Mouse (Mus musculus) forebrain, embryonic 10.5 days (tissue): ENCODE results near the gene Gpr162. TPM values are rescaled to one million over a fixed set of nuclear protein-coding genes. Genes with fewer than 3 reads are reported as not detected.

Experiments
- DNase-seq: peaks from one replicate; pipeline ENCODE4 v3.0.0-alpha.2; 2017; ENCODE audit warnings: low spot score; ENCODE audit errors: extremely low spot score
- H3K27ac ChIP-seq: fragments of 300-500 bp; sonication (generic); 2 replicates; pipeline ENCODE4 v1.5.1; 2016; ENCODE audit warnings: mild to moderate bottlenecking
- H3K27me3 ChIP-seq: fragments of 300-500 bp; sonication (generic); 2 replicates; pipeline ENCODE4 v1.6.1; 2016; ENCODE audit warnings: mild to moderate bottlenecking; ENCODE audit not compliant: poor library complexity, severe bottlenecking
- H3K36me3 ChIP-seq: fragments of 300-500 bp; sonication (generic); replicated peaks from 2 replicates; pipeline ENCODE4 v1.6.1; 2016; ENCODE audit warnings: mild to moderate bottlenecking, moderate library complexity
- H3K4me1 ChIP-seq: fragments of 300-500 bp; sonication (generic); 2 replicates; pipeline ENCODE4 v1.6.1; 2016
- H3K4me3 ChIP-seq: fragments of 300-500 bp; sonication (generic); 2 replicates; pipeline ENCODE4 v1.5.1; 2016; ENCODE audit warnings: mild to moderate bottlenecking, moderate library complexity
- H3K9me3 ChIP-seq: fragments of 300-500 bp; sonication (generic); 2 replicates; pipeline ENCODE4 v1.6.1; 2016; ENCODE audit warnings: mild to moderate bottlenecking, moderate library complexity
- WGBS: fragments of 180-500 bp; shearing (Covaris S2); methylation state at CpG from one replicate; pipeline ENCODE4 v1.1.7; 2016; 5-methylcytosine and 5-hydroxymethylcytosine counted together
- polyA plus RNA-seq: library from polyadenylated mRNA; unstranded; fragments of >200 nt; fragmentation: Nextera tagmentation; extraction: Ambion mirVana; gene quantifications from 2 replicates; pipeline ENCODE4 v1.2.1, GENCODE M21; 2016

Gene Gpr162
- polyA plus RNA-seq = 2.1 and 2.5 TPM in 2 replicates

GRCm38 (mm10) chr6:124863658-124864298 is at the start of gene Gpr162:
Gene Gpr162, minus strand, starts transcription at chr6:124863983.
- Histone ChIP-seq H3K27ac (peak within 1 kb of the TSS; percentile 92), H3K27me3 (peaks cover 77% of the 10 kb centered on the region), H3K4me3 (peak within 1 kb of the TSS; percentile 69), H3K36me3 (peaks cover 9% of the 10 kb centered on the region), H3K4me1 (peaks cover 77% of the 10 kb centered on the region), H3K9me3 (no peaks in the 10 kb centered on the region)
- under 1% methylated on average over 43 of the region's 43 CpGs for WGBS
- peak; percentile 70 for DNase-seq

- Histone ChIP-seq H3K4me3 (peak overlapping the region; percentile 66; the same call in 1 of the 2 replicates), H3K4me1 (peaks cover 68% of the 10 kb centered on the region), H3K9me3 (no peaks in the 10 kb centered on the region), H3K27ac (peak overlapping the region; percentile 54; the same call in 1 of the 2 replicates), H3K36me3 (peaks cover 31% of the 10 kb centered on the region), H3K27me3 (peaks cover 53% of the 10 kb centered on the region)
- no peak for DNase-seq
- WGBS = 73% methylated on average over 6 of the region's 6 CpGs
Measured at GRCm38 (mm10) chr6:124913214-124913613, 49.4 kb upstream of the Gpr162 start.

GRCm38 (mm10) chr6:124911533-124912218 is 47.9 kb upstream of the Gpr162 start, which contains the start of gene Lag3:
Gene Lag3, minus strand, starts transcription at chr6:124911705.
- peak within 1 kb of the TSS; percentile 45; the same call in 1 of the 2 replicates for H3K4me3 ChIP-seq
- DNase-seq = no peak
- H3K9me3 ChIP-seq = no peaks in the 10 kb centered on the region
- WGBS = 16% methylated on average over 11 of the region's 13 CpGs
- H3K4me1 ChIP-seq = peaks cover 62% of the 10 kb centered on the region
- peaks cover 31% of the 10 kb centered on the region for H3K36me3 ChIP-seq
- peak within 1 kb of the TSS; percentile 81 for H3K27ac ChIP-seq
- H3K27me3 ChIP-seq = peaks cover 56% of the 10 kb centered on the region

- no peak for DNase-seq
- 3% methylated on average over 32 of the region's 32 CpGs for WGBS
- no peaks in the 10 kb centered on the region for H3K9me3 ChIP-seq
- peaks cover 28% of the 10 kb centered on the region for H3K36me3 ChIP-seq
- H3K4me1 ChIP-seq = peaks cover 51% of the 10 kb centered on the region
- peak overlapping the region; percentile 81 for H3K27ac ChIP-seq
- peaks cover 56% of the 10 kb centered on the region for H3K27me3 ChIP-seq
- H3K4me3 ChIP-seq = peak overlapping the region; percentile 45
Measured at GRCm38 (mm10) chr6:124910032-124910431, 46.2 kb upstream of the Gpr162 start.

GRCm38 (mm10) chr6:124907767-124908166 is 44.0 kb upstream of the Gpr162 start:
- H3K4me3 ChIP-seq = no peak overlapping the region
- no peak overlapping the region for H3K27ac ChIP-seq
- no peak for DNase-seq
- peaks cover 5% of the 10 kb centered on the region for H3K36me3 ChIP-seq
- H3K27me3 ChIP-seq = peaks cover 47% of the 10 kb centered on the region
- peaks cover 50% of the 10 kb centered on the region for H3K4me1 ChIP-seq
- no peaks in the 10 kb centered on the region for H3K9me3 ChIP-seq
- WGBS = 84% methylated on average over 1 of the region's 1 CpGs

GRCm38 (mm10) chr6:124904991-124905860 is 41.4 kb upstream of the Gpr162 start:
- peaks cover 32% of the 10 kb centered on the region for H3K4me1 ChIP-seq
- DNase-seq = no peak
- WGBS = 25% methylated on average over 16 of the region's 16 CpGs
- peaks cover 24% of the 10 kb centered on the region for H3K27me3 ChIP-seq
- peak overlapping the region; percentile 96 for H3K27ac ChIP-seq
- H3K4me3 ChIP-seq = peak overlapping the region; percentile 56
- H3K9me3 ChIP-seq = no peaks in the 10 kb centered on the region
- H3K36me3 ChIP-seq = no peaks in the 10 kb centered on the region

- Histone ChIP-seq H3K4me1 (peaks cover 24% of the 10 kb centered on the region), H3K27me3 (peaks cover 15% of the 10 kb centered on the region), H3K36me3 (no peaks in the 10 kb centered on the region), H3K4me3 (peak overlapping the region; percentile 56), H3K27ac (peak overlapping the region; percentile 96), H3K9me3 (no peaks in the 10 kb centered on the region)
- DNase-seq = peak; percentile 85
- WGBS = 5% methylated on average over 24 of the region's 24 CpGs
Measured at GRCm38 (mm10) chr6:124904161-124904981, 40.6 kb upstream of the Gpr162 start.

GRCm38 (mm10) chr6:124903580-124904151 is 39.9 kb upstream of the Gpr162 start:
- Histone ChIP-seq H3K36me3 (no peaks in the 10 kb centered on the region), H3K27ac (peak overlapping the region; percentile 96), H3K9me3 (no peaks in the 10 kb centered on the region), H3K27me3 (peaks cover 8% of the 10 kb centered on the region), H3K4me1 (peaks cover 24% of the 10 kb centered on the region), H3K4me3 (peak overlapping the region; percentile 56)
- WGBS = 0% methylated on average over 23 of the region's 23 CpGs
- DNase-seq = peak; percentile 97

GRCm38 (mm10) chr6:124901851-124902250 is 38.1 kb upstream of the Gpr162 start:
- H3K9me3 ChIP-seq = no peaks in the 10 kb centered on the region
- H3K4me1 ChIP-seq = peaks cover 24% of the 10 kb centered on the region
- no peak overlapping the region for H3K27ac ChIP-seq
- no peak overlapping the region for H3K4me3 ChIP-seq
- no peaks in the 10 kb centered on the region for H3K27me3 ChIP-seq
- no peaks in the 10 kb centered on the region for H3K36me3 ChIP-seq
- DNase-seq = no peak

GRCm38 (mm10) chr6:124900801-124901480 is 37.2 kb upstream of the Gpr162 start:
- WGBS = 79% methylated on average over 10 of the region's 10 CpGs
- Histone ChIP-seq H3K27me3 (no peaks in the 10 kb centered on the region), H3K36me3 (no peaks in the 10 kb centered on the region), H3K9me3 (no peaks in the 10 kb centered on the region), H3K4me3 (no peak overlapping the region), H3K4me1 (peaks cover 24% of the 10 kb centered on the region), H3K27ac (0 out of 2 replicates have a peak overlapping the region, but pooled peaks have one; percentile 41)
- no peak for DNase-seq

GRCm38 (mm10) chr6:124900056-124900800 is 36.4 kb upstream of the Gpr162 start:
- Histone ChIP-seq H3K27ac (peak overlapping the region; percentile 41; the same call in 1 of the 2 replicates), H3K27me3 (no peaks in the 10 kb centered on the region), H3K9me3 (no peaks in the 10 kb centered on the region), H3K4me1 (peaks cover 21% of the 10 kb centered on the region), H3K36me3 (no peaks in the 10 kb centered on the region), H3K4me3 (no peak overlapping the region)
- WGBS = 62% methylated on average over 8 of the region's 8 CpGs
- DNase-seq = no peak
